17 mouse cellular contexts compared by ENCODE assay signal in genomic region chr5:67312522-67312851, GRCm38 (mm10). TPM values are rescaled to one million over a fixed set of nuclear protein-coding genes. Genes with fewer than 3 reads are reported as not detected.
DNase-seq lines count a peak whose midpoint lies in the region; ATAC-seq and TF ChIP-seq lines count a peak whose summit lies in the region.
"Had no signal": no experiment of that assay in that cellular context is flagged by ENCODE, and none has a peak within 500 bp of the region (broad histone marks: within the 10 kb centered on the region; RNA-seq: fewer than 3 reads in every experiment).

No protein-coding gene starts in this region.

- H3K27ac ChIP-seq in gastrocnemius, adult 2 months: peak overlapping the region; percentile 40; the same call in 1 of the 2 replicates
- 0 out of 2 replicates have a peak overlapping the region, but pooled peaks have one; percentile 51 for H3K27ac ChIP-seq in hindbrain, postnatal 0 days
- H3K27ac ChIP-seq in hindbrain, embryonic 14.5 days: no peak overlapping the region
- H3K27ac ChIP-seq: embryonic facial prominence, embryonic 10.5 days; embryonic facial prominence, embryonic 12.5 days; forebrain, embryonic 13.5 days; forebrain, embryonic 15.5 days had no signal

- no peak for TF ChIP-seq CTCF in gastrocnemius, adult 2 months (IDR thresholded peaks at IDR 0.05)
- no peak for TF ChIP-seq CTCF in hindbrain, postnatal 0 days (IDR thresholded peaks at IDR 0.05; ENCODE audit: low read depth)
- peak; percentile 12 for TF ChIP-seq CTCF in Patski (IDR thresholded peaks at IDR 0.05)

- H3K27me3 ChIP-seq in hindbrain, postnatal 0 days (ENCODE audit: insufficient read depth, low read length): no peaks in the 10 kb centered on the region
- H3K27me3 ChIP-seq in hindbrain, embryonic 14.5 days (ENCODE audit: control insufficient read depth, insufficient read depth, low read length): no peaks in the 10 kb centered on the region
- no peaks in the 10 kb centered on the region for H3K27me3 ChIP-seq in Patski
- H3K27me3 ChIP-seq: embryonic facial prominence, embryonic 12.5 days; forebrain, embryonic 13.5 days; forebrain, embryonic 15.5 days had no signal

- H3K9ac ChIP-seq in hindbrain, postnatal 0 days (replicated peaks; ENCODE audit: low read length): no peak overlapping the region
- no peak overlapping the region for H3K9ac ChIP-seq in hindbrain, embryonic 14.5 days
- H3K9ac ChIP-seq: embryonic facial prominence, embryonic 12.5 days; forebrain, embryonic 13.5 days; forebrain, embryonic 15.5 days had no signal

- 92% methylated on average over 3 of the region's 3 CpGs for WGBS in hindbrain, postnatal 0 days
- WGBS in hindbrain, embryonic 14.5 days: 97% methylated on average over 3 of the region's 3 CpGs

- no peaks in the 10 kb centered on the region; the same call in 1 of the 2 replicates for H3K4me1 ChIP-seq in hindbrain, postnatal 0 days (ENCODE audit: insufficient read depth, low read length)
- H3K4me1 ChIP-seq in hindbrain, embryonic 14.5 days (replicated peaks; ENCODE audit: control insufficient read depth, insufficient read depth, low read length): peaks cover 12% of the 10 kb centered on the region

- POLR2A ChIA-PET in Patski (lab: Charles Lee): no interaction called here

- no peak for DNase-seq in gastrocnemius, adult 2 months
- no peak for DNase-seq in gastrocnemius, adult 8-10 months (ENCODE audit: low spot score in 2 of 2)
- no peak for DNase-seq in hindbrain, postnatal 0 days (ENCODE audit: low spot score)
- no peak for DNase-seq in hindbrain, embryonic 14.5 days (ENCODE audit: low spot score)
- DNase-seq in Patski (ENCODE audit: low read depth, low spot score): no peak
- no peak for DNase-seq in layer of hippocampus, adult 9-10 months (ENCODE audit: low spot score)
- DNase-seq: adrenal gland, adult 8-10 months; cerebellum, adult 11-12 months; cerebellum, adult 2 months; cerebellum, adult 9-10 months; cerebellum, postnatal 10 days; cerebellum, postnatal 25 days had no signal

- ATAC-seq in hindbrain, postnatal 0 days: no peak
- no peak for ATAC-seq in hindbrain, embryonic 14.5 days (ENCODE audit: low FRiP score)
- no peak for ATAC-seq in Patski
- ATAC-seq: activated CD4-positive, CD25-positive, alpha-beta regulatory T cell, adult 4 months; forebrain, embryonic 13.5 days; forebrain, embryonic 15.5 days had no signal

- no peaks in the 10 kb centered on the region for H3K9me3 ChIP-seq in hindbrain, postnatal 0 days (ENCODE audit: low read length)
- no peaks in the 10 kb centered on the region for H3K9me3 ChIP-seq in hindbrain, embryonic 14.5 days (ENCODE audit: control insufficient read depth, low read length)
- H3K9me3 ChIP-seq: embryonic facial prominence, embryonic 10.5 days; embryonic facial prominence, embryonic 12.5 days; forebrain, embryonic 13.5 days; forebrain, embryonic 15.5 days had no signal

- intact Hi-C loops in gastrocnemius, adult 2 months (cut with DNase I): no loop called here

- CTCF ChIA-PET in Patski (lab: Charles Lee): interaction anchor here (1.2 to 3.0 kb wide), 6 partner anchors 9 to 47 kb away, joined by 3 to 15 read pairs (median 6); no protein-coding TSS in a partner anchor

- no peak overlapping the region for H3K4me2 ChIP-seq in hindbrain, postnatal 0 days (ENCODE audit: low read depth, low read length)
- H3K4me2 ChIP-seq in hindbrain, embryonic 14.5 days (replicated peaks): no peak overlapping the region
- H3K4me2 ChIP-seq: embryonic facial prominence, embryonic 12.5 days; forebrain, embryonic 13.5 days; forebrain, embryonic 15.5 days had no signal

- in situ Hi-C loops in Patski (cut with MboI; ENCODE audit: low pct_unique_long_range_greater_than_20kb): no loop called here

- 0 out of 2 replicates have a peak, but pooled peaks cover 1% of the 10 kb centered on the region for H3K36me3 ChIP-seq in hindbrain, postnatal 0 days (ENCODE audit: insufficient read depth, low read length)
- peaks cover 8% of the 10 kb centered on the region; the same call in 1 of the 2 replicates for H3K36me3 ChIP-seq in hindbrain, embryonic 14.5 days (replicated peaks; ENCODE audit: control insufficient read depth, insufficient read depth)

- no peak overlapping the region for H3K4me3 ChIP-seq in gastrocnemius, adult 2 months
- H3K4me3 ChIP-seq in hindbrain, postnatal 0 days (ENCODE audit: low read length): no peak overlapping the region
- no peak overlapping the region for H3K4me3 ChIP-seq in hindbrain, embryonic 14.5 days (replicated peaks; ENCODE audit: low read length)
- H3K4me3 ChIP-seq: embryonic facial prominence, embryonic 10.5 days; embryonic facial prominence, embryonic 12.5 days; forebrain, embryonic 13.5 days; forebrain, embryonic 15.5 days had no signal

RNA-seq across cellular contexts. Expression of gene Slc30a9, which starts 5.7 kb away (rescaled TPM):
- 100 to 1,000 TPM; 116 to 141 TPM for total RNA-seq in gastrocnemius, adult 2 months (2021)
- 100 to 1,000 TPM; 117 to 140 (median 130) TPM for total RNA-seq in gastrocnemius, adult 8-10 months (2022)
- total RNA-seq in hindbrain, postnatal 0 days (2014; rRNA removed): 72.8 and 90.5 TPM in 2 replicates
- polyA plus RNA-seq in hindbrain, postnatal 0 days (2015; fragmentation: Nextera tagmentation; extraction: Ambion mirVana): 175 and 179 TPM in 2 replicates
- 183 and 204 TPM in 2 replicates for polyA plus RNA-seq in hindbrain, embryonic 14.5 days (2014; fragmentation: Nextera tagmentation; extraction: Ambion mirVana)
- 139 TPM for polyA plus RNA-seq in Patski (2021)

RNA-seq across cellular contexts. Expression of gene Tmem33, which starts 52.1 kb away (rescaled TPM):
- total RNA-seq in gastrocnemius, adult 2 months (2021): 10 to 100 TPM; 23.0 to 28.5 TPM
- 10 to 100 TPM; 18.0 to 20.9 (median 19.7) TPM for total RNA-seq in gastrocnemius, adult 8-10 months (2022)
- total RNA-seq in hindbrain, postnatal 0 days (2014; rRNA removed): 64.5 and 83.3 TPM in 2 replicates
- polyA plus RNA-seq in hindbrain, postnatal 0 days (2015; fragmentation: Nextera tagmentation; extraction: Ambion mirVana): 61.5 and 67.4 TPM in 2 replicates
- 72.6 and 80.7 TPM in 2 replicates for polyA plus RNA-seq in hindbrain, embryonic 14.5 days (2014; fragmentation: Nextera tagmentation; extraction: Ambion mirVana)
- polyA plus RNA-seq in Patski (2021): 110 TPM
